Mouse (Mus musculus): Measurements from ENCODE around the gene Nr2e1.

- TF ChIP-seq CTCF (IDR thresholded peaks at IDR 0.05; ENCODE audit: control insufficient read depth, insufficient read depth, insufficient read length), result no peak
- TF ChIP-seq USF1 (IDR thresholded peaks at IDR 0.05; ENCODE audit: low read depth), result no peak
- no peak for TF ChIP-seq MYOG (IDR thresholded peaks at IDR 0.05; ENCODE audit: control insufficient read depth, extremely low read depth, insufficient read length)
- TF ChIP-seq MAX (IDR thresholded peaks at IDR 0.05), result no peak
- TF ChIP-seq CEBPB (IDR thresholded peaks at IDR 0.05; ENCODE audit: low read depth), result no peak
These were observed 47.3 kb upstream of the Nr2e1 start for GRCm38 (mm10) chr10:42630596-42631355.
